Mouse (Mus musculus) MEL-GATA-1-ER (cell line): ENCODE results near the gene Auts2.

ENCODE experiments used
- DNase-seq: peaks from one replicate; pipeline ENCODE4 v3.0.0-alpha.2; 2012; ENCODE audit warnings: low read depth; ENCODE audit errors: extremely low read depth

Gene Auts2

DNA sequence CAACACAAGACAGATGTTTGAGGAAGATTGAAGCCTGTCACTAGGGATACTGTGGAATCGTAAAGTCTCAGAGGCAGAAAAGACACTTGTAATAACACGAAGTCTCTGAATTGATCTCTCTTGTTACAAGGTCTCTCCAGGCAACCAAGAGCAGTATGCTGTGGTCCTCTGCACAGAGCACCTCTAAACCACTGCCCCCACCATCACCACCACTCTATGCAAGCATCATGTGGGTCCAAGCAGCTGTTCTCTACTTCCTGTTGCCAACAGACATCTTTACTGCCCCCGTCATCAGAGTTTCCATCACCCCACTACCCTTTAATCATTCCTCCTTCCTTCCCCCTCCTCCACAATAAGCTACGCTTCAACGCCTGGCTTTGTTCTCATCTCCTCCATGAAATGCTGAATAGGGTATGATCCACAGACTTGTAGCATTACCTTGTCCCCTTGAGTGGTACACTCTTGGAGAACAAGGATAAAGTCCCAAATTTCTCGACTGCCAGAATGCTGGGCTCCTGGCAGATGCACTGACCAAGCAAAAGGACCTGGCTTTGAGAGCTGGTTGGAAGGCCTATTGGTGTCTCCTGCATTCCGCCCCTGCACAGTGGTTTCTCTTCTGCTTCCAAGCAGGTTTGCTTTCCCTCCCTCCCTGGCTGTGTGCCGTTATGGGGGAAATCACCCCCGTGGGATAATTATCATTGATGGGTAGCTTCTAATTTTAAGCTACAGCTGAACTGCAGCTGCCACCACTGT lies 699.2 kb downstream of the Auts2 start:
- DNase-seq, result no peak

DNA sequence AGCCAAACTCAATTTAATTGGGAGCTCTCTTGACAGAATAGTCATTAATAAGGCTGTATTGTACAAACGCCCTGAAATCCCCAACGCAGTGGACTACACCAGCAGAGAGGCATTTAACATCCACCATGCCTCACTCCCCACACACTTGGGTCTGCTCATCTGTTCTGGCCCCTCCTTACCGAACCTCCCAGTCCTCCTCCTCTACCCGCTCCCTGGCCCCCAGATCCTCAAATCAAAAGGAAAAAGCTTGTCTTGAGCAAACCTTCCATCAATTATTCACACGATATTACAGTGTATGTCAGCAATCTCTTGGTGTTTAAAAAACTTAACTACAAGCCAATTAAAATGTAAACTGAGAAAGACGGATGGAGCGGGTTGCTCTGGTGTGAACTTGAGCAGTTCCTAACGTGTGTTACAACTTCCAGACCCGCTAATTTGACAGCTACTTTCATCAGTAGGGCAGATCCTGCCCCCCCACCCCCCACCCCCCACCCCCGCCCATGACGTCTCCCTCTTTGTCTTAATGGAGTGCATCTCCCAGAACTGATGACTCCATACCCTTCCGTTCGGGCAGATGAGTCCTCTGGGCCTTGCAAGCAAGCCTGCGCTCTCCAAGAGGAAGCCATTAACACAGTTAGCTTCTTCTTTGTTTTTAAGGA lies 703.4 kb downstream of the Auts2 start:
- no peak for DNase-seq

DNA sequence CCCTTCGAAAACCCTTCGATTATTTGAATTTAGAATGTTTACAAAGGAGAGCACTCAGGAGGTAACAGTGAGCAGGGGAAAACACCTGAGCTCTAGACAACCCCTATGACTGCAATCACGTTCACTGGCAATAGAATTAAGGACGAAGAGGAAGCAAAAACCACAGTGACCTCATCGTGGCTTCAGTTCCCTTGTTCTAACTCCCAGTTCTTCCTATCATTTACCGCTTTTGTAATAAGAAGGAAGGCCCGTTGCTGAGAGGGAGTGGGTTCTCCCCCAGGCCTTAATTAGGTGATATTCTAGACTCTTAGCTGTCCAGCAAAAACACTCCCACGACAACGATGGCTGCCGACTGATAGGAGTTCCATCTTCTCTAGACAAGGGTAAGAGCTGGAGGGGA lies 704.1 kb downstream of the Auts2 start:
- no peak for DNase-seq

GRCm38 (mm10) chr5:131838064-131838463 lies 705.1 kb downstream of the Auts2 start:
- no peak for DNase-seq

DNA sequence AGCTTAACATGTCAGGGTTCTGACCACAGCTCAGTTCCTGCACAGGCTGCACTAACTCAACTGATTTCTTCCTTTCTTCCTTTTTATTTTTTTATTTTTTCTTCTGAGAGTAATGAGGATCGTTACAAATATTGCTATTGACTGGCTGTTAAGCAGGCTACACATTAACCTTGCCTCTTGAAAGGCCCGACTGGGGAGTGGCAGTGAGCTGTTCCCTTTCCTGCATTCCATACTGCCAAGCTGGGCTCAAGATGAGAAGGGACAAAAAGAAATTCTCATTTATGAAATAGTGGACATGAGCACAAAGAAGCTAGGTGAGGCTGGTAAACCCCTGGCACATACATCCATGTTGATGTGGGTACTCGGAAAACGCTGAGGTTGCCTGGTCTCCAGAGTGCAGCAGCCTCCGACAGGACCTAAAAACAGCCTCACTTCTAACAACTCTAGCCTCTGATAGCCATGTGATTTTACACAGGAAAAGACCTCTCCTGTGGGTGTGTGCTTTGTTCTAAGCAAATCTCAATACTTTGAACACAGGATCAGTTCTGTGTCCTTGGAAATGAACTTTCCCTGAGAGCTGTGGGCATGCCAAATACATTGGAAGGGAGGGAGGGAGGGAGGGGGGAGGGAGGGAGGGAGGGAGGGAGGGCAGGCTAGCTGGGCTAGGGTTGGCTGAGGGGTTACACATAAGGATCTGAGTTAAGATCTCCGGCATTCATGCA lies 707.0 kb downstream of the Auts2 start:
- DNase-seq, result no peak

DNA sequence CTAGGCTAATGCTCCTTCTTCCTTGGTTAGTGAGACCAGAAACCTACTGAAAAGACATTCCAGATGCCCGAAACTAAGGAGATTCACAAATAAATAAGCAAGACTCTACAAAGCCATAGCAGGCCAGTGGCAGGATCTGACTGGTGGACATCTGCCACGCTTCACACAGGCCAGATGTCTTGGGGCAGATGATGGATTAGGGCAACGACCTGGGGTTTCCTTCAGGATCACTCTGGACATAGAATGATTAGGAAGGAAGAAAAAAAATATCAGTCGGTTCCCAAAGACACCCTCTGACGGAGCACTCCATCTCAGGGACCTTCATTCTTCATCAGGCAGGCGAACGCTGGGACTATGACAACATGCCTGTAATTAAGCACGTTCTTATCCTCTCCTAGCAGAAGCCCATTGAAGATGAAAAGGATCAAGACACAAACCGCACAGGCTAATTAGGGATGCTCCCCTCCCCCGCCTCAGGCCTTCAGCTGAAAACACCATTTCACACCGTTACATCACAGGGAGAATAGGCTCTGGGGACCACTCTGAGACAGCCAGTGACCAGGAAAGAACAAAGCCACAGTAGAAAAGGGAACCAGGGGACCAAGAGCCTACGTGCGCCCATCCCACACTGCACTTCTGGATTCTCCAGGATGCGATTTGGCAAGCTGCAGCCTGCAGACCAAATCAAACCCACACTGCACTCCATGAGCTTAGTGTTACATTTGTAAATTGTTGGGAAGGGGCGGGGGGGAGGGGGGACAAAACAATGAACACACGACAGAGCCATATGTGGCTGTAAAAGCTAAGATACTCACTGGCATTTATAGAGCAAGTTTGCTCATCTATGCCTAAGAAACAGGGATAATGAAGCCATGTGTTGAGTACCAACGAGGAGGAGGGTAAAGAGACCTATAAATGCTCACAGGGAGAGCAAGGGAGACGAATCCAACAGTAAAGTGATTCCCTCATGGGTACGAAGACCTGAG lies 710.0 kb downstream of the Auts2 start:
- DNase-seq, result no peak

GRCm38 (mm10) chr5:131830111-131830510 lies 713.0 kb downstream of the Auts2 start:
- no peak for DNase-seq

GRCm38 (mm10) chr5:131829248-131829647 lies 713.9 kb downstream of the Auts2 start:
- DNase-seq, result no peak

DNA sequence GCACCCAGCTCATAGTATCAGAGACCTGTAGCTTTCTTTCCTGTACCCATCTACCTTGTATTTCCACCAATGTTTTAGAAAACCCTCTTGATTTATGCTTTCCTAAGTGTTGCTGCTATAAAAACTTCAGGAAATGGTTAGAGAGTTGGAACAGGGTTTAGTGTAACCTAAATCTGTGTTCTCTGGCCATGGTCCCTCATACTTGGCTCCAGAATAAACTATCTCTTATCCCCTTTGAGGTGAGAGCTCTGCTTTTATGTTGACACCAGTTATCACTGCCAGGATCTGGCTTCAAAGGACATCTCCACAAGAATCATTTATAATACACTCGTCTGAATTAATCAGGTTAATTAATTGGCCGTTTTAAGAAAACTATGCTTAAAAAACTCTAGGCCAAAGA lies 714.5 kb downstream of the Auts2 start:
- no peak for DNase-seq

DNA sequence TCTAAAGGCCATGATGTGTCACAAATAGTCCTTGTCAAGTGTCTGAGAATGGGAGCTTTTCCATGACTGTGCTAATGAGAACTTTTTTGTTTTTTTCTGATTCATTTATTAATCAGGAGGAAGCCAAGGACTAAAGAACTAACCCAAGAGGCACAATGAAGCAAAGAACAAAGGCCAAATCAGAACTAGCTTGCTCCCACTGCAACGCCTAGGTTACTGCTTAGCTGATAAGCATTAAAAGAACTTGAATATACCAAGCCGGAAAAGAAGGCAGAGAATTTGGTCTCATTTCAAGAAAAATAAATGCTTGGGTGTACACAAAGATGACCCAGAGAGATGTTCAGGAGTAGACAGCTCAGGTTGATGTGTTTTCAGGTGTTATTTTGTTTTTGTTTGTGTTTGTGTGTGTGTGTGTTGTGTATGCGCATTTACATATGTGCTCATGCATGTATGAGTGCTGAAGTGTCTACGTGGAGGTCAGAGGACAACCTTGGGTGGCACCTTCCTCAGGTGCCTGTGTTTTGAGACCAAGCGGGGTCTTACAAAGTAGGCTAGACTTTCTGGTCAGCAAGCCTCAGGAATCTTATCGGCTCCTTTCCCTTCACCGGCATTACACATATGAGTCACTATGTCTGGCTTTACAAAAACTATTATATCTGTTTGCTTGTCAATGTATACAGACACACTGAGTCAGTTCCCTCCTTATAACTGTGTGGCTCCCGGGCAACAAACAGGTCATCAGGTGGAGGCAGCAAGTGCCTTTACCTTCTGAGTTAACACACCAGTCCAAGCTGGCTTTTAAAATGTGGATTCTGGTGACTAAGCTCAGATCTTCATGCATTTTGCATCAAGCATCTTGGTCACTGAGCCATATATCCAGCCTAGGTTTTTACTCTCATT lies 716.5 kb downstream of the Auts2 start:
- DNase-seq, result no peak

DNA sequence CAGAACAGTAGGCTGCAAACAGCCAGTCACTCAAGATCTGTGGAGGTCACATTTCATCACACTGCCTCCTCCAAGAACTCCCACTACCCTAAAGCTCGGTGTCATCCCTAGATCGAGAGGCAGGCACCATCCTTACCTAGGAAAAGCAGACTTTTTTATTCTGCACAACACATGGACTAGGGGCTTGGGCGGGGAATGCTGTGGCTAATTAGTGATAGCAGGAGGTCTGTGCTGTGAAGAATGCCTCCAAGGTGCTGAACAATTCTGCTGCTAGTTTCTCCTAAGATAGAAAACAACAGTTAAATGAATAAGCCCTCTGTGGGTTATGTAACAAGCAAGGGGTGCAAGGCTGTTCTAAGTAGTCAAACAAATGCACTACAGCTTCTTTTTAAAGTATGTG lies 717.7 kb downstream of the Auts2 start:
- DNase-seq, result no peak

- DNase-seq, result no peak
These were observed 718.8 kb downstream of the Auts2 start for GRCm38 (mm10) chr5:131824197-131824991.

DNA sequence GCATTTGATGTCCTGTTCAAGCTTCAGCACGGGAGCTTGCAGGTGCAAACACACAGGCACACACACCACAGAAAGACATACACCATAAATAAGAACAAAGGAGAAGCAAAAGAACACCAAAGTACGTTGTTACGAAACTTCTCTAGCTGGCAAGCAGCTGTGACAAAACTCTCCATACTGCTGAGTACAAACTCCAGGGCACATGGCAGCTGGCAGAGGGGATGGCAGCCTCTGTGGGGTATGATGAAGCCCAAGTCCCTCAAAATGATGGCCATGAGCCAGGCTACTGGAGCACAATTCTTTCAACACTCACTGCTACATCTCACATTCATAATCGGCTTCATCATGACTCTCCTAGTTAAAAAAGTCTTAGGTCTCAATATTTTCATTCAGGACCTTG lies 721.7 kb downstream of the Auts2 start:
- no peak for DNase-seq

GRCm38 (mm10) chr5:131819251-131819691 lies 723.9 kb downstream of the Auts2 start:
- DNase-seq, result no peak

DNA sequence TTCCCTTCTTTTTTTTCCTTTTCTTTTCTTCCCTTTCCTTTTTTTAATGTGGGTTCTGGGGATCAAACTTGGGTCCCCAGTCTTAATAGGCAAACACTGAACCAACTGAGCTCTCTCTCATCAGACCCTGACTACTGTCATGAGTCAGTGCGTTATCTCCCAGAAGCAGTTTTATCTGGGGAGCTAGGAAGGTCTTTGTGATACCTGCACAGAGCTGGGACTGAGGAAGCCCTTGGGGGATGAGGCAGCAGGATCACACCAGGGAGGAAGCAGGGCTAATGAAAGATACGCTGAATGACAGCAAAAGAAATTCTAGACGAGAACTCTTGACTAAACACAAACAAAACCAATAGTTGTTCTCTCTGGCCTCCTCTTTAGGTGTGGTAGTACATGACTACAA lies 727.6 kb downstream of the Auts2 start:
- DNase-seq, result no peak

GRCm38 (mm10) chr5:131814503-131815003 lies 728.6 kb downstream of the Auts2 start:
- peak; percentile 58 for DNase-seq

DNA sequence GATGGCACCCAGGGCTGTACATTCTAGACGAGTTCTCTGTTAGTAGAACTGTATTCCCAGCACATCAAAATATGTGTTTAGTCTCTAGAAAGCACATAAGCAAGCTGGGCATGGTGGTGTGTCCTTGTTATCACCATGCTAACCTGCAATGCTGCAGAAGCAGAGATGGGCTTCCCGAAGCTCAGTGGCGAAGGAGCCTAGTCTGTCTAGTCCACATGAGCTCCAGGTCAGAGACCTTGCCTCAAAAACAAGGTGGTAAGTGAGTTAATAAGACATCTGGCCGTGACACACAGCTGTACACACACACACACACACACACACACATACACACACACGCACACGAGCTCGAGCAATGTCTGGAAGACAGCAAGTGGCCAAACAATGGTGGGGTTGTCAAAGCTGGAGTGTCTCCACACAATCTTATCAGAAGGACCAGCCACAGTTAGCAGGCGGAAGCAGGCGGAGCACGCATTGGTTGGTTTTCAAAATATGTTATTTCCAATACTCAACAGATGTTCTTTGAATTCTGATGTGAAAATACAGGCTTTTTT lies 729.1 kb downstream of the Auts2 start:
- peak; percentile 45 for DNase-seq

DNA sequence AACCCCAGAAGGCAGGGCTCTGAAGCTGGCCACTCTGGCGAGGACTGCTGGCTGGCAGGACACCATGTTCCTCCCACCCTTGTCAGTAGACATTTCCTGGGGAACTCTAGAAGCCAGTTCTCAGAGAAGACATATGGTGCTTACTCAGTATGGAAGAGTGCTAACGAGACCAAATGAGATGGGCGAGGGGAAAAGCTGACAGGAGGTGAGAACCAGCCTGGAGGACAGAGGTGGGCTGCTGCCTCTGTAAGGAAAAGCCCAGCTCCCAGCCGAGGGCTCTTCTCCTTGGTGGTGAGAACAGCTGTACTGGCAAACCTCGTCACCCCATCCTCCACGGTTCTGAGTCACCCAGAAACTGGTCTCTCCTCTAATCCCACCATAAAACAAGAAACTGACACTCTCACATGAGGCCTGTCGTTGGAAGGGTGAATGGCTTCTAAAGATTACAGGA lies 729.8 kb downstream of the Auts2 start:
- no peak for DNase-seq
